Mouse (Mus musculus) heart, adult 18-20 months (tissue): ENCODE data around the gene Ampd3. TPM values are rescaled to one million over a fixed set of nuclear protein-coding genes. Genes with fewer than 3 reads are reported as not detected.
A peak's percentile ranks its signal among the peaks of the same experiment; 100 is the strongest.

Experiments used
- DNase-seq, 2 experiments: peaks; one replicate each; pipeline ENCODE4 v3.0.0; 2021 to 2022; ENCODE audit warnings: mixed read lengths in 1 of 2
- total RNA-seq, 2 experiments: library from RNA; stranded (reverse); gene quantifications; 2 replicates each; pipeline ENCODE4 v1.2.3; 2021

The Ampd3 gene
- total RNA-seq, 2 experiments from 2014 or later = 31.3 to 34.4 TPM

- DNase-seq = peak; percentile 63 to 64
These were observed 1.1 kb downstream of the Ampd3 start for GRCm38 (mm10) chr7:110769094-110769493.

DNA sequence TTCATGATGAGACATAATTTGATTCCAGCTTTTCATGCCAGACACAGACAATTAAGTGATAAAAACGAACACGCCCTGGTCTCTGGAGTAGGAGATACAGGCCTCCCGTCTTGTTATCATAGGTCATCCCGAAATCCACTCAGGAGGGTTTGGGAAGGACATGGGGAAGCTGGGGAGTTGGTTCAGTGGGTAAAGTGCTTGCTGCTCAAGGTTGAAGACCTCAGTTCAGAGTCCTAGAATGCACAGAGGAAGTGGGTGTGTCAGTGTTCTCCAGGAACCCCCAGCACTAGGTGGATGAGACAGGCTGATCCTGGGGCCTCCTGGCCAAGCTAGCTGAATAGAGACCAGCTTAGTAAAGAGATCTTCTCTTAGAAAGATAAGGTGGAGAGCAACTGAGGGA, 2.9 kb downstream of the Ampd3 start:
- no peak for DNase-seq

DNA sequence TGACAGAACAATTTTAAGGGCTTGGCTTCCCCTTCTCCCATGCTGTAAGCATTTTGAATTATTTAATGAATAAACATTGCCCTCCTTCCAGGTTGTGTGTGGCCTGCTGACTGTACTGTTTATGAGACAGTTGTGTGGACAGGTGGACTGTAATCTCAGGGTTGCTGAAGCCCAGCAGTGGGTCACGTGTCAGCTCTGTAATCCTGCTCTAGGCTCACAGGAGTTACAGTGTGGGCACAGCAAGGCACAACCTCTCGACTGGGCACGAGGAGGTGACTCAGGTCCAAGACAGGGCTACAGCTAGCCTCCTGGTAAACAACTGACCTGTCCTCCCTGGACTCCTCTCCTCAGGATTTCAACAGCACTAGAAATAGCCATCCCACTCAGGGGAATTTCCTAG, 4.3 kb downstream of the Ampd3 start:
- DNase-seq = peak in 1 of 2 experiments; percentile 26

DNA sequence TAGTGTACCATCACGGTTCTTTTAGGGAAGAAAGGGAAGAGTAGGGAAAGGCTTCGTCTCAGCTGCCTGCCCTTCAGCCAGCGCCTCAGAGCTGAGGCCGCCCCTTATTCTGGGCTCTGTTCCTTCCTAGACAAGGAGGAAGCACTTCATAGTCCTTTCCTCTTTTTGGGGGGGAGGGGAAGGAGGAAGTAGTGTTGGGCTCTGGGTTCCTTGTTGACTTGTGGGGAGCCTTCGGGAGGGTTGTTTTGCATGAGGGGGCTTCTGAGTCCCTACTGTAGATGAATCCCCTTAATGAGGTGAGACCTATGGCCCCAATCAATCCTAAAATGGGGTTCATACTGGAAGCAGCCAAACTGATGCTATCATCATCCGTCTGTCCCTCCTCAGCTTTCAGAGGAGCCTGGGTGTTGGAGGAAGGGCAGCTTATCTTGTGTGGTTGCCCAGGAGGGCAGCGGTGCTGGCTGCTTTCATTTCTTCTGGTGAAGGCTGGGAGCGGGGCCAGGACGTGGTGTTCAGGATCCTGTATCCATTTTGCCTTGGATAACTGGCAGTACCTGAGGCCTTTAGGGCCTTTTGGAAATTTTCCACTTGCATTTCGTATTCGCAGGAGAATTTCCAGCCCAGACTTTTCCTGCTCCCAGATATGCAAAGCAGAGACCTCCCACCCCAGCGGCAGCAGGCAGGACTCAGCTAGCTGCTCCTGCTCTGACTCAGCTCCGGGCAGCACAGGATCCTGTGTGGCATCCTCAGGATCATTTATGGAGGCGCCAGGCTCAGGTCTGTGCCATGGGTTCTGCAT, 5.4 kb downstream of the Ampd3 start:
- DNase-seq = peak; percentile 83 to 84

GRCm38 (mm10) chr7:110774077-110774476, 6.1 kb downstream of the Ampd3 start:
- peak; percentile 69 to 78 for DNase-seq

DNA sequence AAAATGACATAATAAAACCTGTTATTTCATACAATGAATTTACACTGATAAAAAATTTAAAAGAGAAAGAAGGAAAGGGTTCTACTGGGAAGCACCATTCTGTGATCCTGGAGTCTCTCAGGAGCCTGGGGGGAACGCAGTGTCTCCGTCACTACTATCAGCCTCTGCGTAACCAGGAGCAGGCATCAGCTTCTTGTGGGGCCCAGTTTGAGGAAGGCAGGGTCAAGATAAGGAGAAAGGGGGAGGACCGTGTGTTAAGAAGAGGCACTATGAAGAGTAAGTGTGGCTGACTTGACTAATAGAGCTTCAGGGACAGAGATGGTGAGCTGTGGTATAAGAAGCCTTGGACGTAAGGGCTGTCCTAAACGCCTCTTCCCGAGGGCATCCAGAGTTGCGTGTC, 6.7 kb downstream of the Ampd3 start:
- no peak for DNase-seq

DNA sequence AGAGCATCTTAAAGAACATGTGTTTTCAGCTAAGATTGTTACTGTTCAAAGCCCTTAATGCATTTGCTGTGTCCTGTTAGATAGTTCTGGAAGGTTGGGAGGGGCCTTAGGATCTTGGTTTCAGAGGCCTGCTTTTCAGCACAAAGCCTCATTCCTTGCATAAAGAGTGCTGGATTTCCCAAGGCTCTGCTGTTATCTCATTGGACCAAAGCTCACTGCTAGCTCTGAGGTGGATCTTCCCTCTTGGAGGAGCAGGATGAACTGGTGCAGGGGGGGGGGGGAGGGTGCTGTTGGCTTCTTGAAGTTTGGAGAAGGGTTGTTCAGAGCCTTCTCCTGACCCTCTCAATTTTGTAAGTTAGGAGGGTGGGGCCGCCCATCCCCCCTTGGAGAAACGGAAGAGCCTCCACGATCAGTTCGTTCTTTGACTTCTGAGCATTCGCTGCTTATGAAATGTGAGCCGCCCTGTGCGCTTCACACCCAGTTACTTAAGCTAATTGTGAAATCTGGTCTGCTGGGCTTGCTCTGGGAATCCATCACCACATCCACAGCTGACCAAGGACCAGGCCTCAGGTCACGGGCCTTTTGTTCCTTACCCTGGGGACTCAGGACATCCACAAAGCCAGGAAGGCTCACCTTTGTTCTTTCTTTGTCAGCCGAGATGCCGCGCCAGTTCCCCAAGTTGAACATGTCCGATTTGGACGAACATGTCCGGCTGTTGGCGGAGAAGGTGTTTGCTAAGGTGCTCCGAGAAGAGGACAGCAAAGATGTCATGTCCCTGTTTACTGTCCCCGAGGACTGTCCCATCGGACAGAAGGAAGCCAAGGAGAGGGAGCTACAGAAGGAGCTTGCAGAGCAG, 9.4 kb downstream of the Ampd3 start:
- no peak for DNase-seq

DNA sequence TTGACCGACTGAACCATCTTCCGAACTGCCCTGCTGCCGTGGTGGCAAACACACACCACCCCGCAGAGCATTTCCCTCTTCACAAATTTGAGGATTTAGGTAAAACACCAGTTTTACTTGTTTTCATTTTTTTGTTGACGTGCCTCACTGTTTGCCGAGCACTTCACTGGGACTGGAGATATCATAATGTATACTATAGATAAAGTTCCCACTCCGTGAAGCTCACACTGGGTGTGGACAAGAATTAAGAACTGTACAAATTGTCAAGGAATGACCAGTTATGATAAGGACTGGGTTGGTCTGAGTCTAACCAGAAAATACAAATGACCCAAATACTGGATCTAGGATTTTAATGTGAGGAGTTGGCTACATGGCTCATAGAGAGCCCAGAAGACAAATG, 10.9 kb downstream of the Ampd3 start:
- DNase-seq = no peak

- no peak for DNase-seq
These were observed 11.7 kb downstream of the Ampd3 start for GRCm38 (mm10) chr7:110779605-110780111.

DNA sequence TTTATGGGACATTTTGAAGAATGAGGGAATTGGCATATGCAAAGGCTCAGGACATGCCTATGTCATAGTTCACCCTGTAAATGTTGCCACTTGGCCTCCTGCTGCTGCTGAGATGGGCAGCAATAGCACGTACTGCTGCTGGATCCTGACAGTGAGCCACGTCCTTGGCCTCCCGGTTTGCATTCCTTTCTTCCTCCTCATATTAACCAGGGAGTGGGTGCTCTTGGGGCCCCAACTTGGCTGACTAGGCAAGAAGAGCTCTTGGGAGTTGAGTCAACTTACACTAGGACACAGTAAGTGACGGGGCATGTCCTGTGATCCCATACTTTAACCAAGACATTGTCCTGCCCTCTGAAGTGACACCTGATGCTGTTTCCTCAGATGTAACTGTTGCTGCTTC, 12.5 kb downstream of the Ampd3 start:
- DNase-seq = no peak

DNA sequence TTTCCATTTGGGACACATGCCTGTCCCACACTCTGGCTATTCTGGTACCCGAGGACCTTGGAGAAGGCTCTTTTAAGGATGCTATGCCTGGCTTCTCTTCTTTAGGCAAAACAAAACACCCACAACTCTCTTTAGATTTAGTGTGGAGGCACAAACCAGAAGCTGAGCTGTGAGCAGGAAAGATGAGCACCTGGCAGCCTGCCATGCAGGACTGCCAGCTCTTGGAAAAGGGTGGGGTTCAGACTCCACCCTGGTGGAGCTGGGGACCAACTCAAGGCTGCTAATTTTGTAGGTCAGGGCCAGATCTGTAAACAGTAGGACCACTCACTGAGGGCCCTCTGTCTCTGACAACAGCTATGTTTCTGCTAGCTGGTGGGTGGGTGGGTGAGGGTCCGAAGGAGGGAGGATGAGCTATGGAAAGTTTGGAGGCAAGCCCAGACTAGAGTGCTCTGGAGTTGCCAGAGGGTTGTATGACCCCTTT, 13.3 kb downstream of the Ampd3 start:
- no peak for DNase-seq

- DNase-seq = peak; percentile 71 to 83
These were observed 14.1 kb downstream of the Ampd3 start for GRCm38 (mm10) chr7:110782135-110782534.

DNA sequence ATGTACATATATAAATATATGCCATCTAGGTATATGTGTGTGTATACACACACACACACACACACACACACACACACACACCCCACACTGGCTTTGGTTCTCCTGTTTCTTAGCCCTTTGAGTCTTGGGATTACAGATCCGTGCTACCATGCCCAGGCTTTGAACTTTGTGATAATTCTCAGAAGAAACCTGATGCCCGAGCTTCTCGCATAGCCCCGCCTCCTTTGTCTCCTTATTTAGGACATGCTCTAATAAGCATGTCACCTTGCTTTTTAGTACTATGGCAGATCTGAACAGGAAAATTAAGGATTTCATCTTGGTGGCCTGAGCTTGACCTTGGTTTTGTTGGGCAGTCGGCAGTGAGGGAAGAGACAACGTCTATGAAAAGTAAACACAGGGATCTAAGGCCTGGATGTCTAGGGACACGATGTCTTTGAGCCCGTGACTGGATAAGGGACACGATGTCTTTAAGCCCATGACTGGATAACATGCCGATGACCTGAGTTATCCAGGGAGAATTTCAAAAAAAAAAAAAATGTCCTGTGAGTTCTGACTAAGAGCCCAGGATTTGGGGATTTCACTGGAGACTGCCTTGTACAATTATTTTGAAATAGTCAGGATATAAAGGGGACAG, 15.0 kb downstream of the Ampd3 start:
- DNase-seq = peak in 1 of 2 experiments; percentile 57

DNA sequence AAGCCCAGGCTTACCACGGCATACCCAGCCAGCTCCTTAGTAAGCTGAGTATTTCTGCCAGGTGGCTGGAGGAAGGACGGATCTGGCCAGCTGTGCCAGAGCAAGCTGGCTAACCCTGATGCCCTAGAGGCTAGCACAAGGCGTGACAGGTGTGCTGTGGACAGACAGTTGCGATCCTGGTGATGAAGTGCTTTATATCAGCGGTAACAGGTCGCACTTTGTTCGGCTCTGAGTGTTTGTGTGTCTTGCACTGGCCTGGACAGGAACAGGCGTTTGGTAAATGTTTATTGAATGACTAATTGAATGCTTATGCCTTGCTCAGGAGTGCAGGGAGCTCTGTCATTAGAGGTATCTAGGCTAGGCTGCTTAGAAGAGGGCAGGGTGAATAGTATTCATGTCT, 17.0 kb downstream of the Ampd3 start:
- no peak for DNase-seq

GRCm38 (mm10) chr7:110785741-110786146, 17.7 kb downstream of the Ampd3 start:
- no peak for DNase-seq

DNA sequence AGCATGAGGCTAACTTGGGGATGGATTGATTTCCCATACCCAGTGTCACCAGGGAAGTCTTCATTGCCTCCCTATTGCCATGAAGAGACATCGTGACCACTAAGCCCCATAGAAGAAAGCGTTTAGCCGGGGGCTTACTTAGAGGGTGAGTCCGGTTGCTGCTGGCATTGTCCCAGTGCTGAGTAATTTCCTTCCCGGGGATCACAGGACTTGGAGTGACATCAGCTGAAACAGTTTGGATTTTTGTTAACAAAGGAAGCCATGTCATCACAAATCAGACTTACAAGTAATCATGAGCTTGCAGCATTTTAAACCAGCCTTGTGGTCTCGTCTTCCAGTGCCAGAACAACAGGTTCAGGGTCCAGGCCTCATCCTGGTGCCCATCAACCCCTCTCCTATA, 19.3 kb downstream of the Ampd3 start:
- peak; percentile 72 to 84 for DNase-seq

- DNase-seq = no peak
These were observed 22.9 kb downstream of the Ampd3 start for GRCm38 (mm10) chr7:110790878-110791277.

DNA sequence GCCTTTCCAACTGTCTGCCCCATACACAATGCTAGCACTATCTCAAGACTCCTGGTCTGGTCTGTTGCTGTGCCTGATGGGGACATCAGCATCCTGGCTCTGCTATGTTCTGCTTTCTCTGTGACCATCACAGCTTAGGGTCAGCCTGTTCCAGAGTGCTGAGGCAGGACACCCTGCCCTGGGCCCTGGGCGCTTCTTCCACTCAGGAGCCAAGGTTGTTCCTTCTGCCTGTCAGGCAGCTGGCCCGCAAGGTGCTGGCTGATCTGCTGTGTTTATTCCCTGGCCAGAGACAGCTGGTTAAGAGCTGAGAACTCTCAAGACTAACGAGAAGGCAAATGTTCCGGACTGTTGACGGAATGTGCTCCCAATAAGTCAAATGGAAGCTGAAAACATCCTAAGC, 24.2 kb downstream of the Ampd3 start:
- DNase-seq = no peak

GRCm38 (mm10) chr7:110792834-110793233, 24.8 kb downstream of the Ampd3 start:
- DNase-seq = no peak

- no peak for DNase-seq
These were observed 26.7 kb downstream of the Ampd3 start for GRCm38 (mm10) chr7:110794722-110795121.

DNA sequence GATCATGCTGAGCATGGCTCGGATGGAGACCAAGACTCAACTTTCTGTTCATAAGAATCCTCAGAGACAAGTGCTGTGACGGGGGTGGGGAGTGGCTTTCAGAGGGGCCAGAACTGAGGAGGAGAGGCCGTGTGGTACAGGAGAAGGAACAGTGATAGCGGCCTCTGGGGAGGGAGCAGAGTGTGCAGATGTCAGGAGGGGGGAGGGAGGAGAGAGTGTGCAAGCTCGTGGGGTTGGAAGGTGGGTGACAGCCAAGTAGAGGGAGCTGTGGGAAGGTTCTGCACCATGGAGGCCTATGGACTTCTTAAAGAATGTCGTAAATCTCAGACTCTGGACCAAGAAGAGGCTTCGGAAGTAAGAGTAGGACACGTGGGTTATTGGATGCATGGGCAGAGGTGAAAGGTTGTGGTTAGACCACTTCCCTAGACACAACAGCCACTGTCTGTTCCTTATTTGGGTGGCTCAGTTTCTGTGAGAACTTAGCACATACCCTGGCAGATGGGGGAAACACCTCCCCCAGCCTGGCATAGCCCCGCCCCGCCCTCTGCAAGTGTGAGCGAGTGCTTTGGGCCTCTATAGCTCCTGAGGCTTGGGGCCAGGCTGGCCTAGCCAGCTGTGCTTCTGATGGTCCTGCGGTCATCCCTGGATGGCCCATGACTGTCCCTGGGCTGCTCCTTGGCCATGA, 28.5 kb downstream of the Ampd3 start:
- DNase-seq = no peak
